Mouse (Mus musculus): Measurements from ENCODE around the gene Ccdc106.

GRCm38 (mm10) chr7:4972321-4973047 lies 47.9 kb upstream of the Ccdc106 start:
- no peak for TF ChIP-seq CTCF (IDR thresholded peaks at IDR 0.05; ENCODE audit: insufficient read depth, low read depth, low read length)
- no peak for TF ChIP-seq POLR2A (IDR thresholded peaks at IDR 0.05; ENCODE audit: insufficient read depth, low read depth, low read length)
